Mouse (Mus musculus): ENCODE measurements around the gene Card11.

The Card11 gene

GRCm38 (mm10) chr5:140852435-140852996 is 147.9 kb downstream of the Card11 start:
- DNase-seq (ENCODE audit: low read depth, low spot score) = no peak

GRCm38 (mm10) chr5:140847300-140847729 is 153.1 kb downstream of the Card11 start:
- peak; percentile 77 for DNase-seq (ENCODE audit: low read depth, low spot score)

- DNase-seq (ENCODE audit: low read depth, low spot score) = no peak
These were observed 158.4 kb downstream of the Card11 start for GRCm38 (mm10) chr5:140841942-140842341.

- no peak for DNase-seq (ENCODE audit: low read depth, low spot score)
These were observed 169.3 kb downstream of the Card11 start for GRCm38 (mm10) chr5:140831064-140831431.

GRCm38 (mm10) chr5:140830314-140831063 is 169.9 kb downstream of the Card11 start, which contains the start of gene Gna12:
Gene Gna12, minus strand, starts transcription at chr5:140830431.
- peak; percentile 99 for DNase-seq (ENCODE audit: low read depth, low spot score)

DNA sequence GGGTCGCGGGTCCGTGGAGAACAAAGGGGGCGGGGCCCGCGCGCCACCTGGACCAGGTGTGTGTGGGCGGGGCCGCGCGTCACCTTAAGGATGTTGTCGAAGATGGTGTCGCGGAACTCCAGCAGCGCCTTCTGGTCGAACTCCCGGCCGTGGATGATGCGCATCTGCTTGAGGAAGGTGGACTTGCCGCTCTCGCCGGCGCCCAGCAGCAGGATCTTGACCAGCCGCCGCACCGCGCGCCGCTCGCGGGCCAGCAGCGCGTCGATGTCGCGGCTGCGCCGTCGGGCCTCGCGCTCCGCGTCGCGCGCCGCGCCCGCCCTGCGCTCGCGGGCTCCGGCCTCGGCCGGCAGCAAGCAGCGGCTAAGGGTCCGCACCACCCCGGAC is 170.5 kb downstream of the Card11 start:
- peak; percentile 33 for DNase-seq (ENCODE audit: low read depth, low spot score)

DNA sequence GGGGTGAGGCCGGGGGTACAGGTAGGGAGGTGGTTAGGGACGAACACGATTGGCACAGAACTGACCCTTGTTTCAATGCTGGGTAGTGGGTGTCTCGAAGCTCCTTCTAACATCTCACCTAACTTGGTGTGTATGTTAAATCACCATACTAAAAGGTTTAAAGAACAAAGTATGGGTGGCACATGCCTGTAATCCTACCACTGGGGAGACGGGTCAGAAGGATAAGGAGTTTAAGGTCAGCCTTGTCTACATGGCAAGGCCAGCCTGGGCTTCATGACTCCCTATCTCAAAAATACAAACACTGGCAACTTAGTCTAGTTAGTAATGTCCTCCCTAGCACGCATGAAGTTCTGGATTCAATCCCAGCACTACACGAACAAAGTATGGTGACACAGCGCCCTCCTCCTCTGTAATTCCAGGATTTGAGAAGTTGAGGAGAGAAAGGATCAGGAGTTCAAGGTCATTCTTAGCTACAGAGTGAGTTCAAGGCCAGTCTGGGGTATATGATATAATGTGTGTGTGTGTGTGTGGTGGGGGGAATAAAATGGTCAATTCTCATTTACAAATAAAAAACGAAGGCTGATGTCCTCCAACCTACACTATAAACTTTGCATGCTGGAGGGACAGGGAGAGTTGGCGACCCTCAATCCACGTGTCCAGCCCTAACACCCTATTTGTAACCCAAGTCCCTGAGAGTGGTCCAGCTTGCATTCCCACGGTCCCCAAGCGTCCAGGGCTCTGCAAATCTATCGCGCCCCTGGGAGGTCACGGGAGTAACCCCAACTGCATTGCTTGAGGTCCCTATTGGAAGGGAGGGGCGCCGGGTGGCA is 171.1 kb downstream of the Card11 start:
- DNase-seq (ENCODE audit: low read depth, low spot score) = no peak

- no peak for DNase-seq (ENCODE audit: low read depth, low spot score)
These were observed 172.0 kb downstream of the Card11 start for GRCm38 (mm10) chr5:140828363-140828762.

GRCm38 (mm10) chr5:140827896-140828295 is 172.5 kb downstream of the Card11 start:
- no peak for DNase-seq (ENCODE audit: low read depth, low spot score)

DNA sequence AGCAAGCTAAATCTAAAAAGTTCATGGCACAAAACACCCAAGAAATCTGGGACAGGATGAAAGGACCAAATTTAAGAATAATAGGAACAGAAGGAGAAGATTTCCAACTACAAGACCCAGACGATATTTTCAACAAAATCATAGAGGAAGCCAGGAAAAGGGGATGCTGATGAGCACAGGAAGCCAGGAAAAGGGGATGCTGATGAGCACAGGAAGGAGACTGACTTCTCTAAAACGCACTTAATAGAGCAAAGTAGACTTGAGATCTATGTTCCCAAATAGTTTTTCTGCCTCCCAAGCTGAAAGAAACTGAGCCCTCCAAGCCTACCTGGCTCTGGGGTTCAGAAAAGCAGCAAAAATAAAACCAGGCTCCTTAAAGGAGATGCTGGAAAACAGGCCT is 173.0 kb downstream of the Card11 start:
- DNase-seq (ENCODE audit: low read depth, low spot score) = no peak

DNA sequence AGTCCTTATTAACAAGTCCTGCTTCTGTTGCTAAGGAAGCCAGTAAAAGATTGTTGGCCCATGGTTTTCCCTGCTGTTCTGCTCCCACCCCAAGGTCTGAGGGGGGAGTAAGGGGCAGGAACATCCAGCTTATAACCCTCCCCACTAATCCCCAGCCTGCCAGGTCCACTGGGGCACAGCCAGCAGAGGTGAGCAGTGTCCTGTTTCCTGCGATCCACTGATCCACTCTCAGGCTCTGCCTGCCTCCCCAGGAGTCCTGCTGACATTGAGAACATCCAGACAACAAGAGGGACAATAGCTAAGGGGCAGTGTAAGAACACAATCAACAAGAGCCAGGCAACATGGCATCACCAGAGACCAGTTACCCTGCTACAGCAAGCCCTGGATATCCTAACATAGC is 173.6 kb downstream of the Card11 start:
- DNase-seq (ENCODE audit: low read depth, low spot score) = no peak

DNA sequence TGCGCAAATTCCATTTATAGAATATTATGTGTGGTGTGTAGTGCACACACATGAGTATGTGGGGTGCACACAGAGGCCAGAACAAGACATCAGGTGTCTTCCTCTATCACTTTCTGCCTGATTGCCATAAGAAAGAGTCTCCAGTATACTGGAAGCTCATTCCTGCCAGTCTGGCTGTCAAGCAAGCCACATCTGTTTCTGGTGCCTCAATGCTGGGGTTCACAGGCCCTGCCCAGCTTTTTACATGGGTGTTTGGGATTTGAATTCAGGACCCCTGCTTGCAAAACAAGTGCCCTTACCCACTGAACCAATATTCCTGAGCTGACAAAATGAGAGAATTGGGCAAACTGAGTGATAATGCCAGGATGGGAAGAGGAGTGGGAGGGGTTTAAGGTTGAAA is 174.3 kb downstream of the Card11 start:
- no peak for DNase-seq (ENCODE audit: low read depth, low spot score)

DNA sequence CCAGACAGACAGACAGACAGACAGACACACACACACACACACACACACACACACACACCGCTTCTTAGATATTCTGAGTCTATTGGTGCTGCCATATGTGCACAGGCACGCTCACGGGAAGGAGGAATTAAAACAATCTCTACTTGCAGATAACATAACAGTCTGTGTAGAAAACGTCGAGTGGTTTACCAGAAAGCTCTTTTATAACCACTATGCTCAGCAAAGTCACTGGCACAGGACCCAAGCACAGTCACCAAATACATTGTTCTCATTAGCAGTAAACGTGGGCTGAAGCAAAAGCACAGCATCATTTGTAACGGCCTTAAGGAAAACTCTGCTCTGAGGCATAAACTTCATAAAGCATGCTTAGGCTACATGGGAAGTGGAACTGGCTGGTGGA is 176.3 kb downstream of the Card11 start:
- DNase-seq (ENCODE audit: low read depth, low spot score) = no peak

- no peak for DNase-seq (ENCODE audit: low read depth, low spot score)
These were observed 177.0 kb downstream of the Card11 start for GRCm38 (mm10) chr5:140823386-140823785.
